Mouse (Mus musculus): Measurements from ENCODE around the gene Tnks1bp1.

The Tnks1bp1 gene

DNA sequence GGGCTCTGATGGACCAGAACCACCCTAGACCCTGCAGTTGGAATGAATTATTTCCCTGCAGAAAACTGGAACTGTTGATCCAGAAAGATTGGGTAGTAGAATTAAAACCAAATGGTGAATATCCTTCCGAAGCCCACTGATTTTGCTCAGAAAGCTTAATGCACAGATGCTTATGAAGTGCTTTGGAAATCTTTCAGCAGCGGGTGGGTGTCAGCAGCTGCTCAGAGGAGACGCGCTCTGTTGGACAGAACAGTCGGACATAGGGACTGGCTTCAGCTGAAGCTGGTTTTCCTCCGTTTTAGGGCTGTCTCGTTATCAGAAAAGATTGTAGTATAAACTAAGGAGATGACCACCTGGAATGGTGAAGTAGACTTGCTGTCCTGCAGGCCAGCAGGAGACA is 4.2 kb upstream of the Tnks1bp1 start:
- no peak for DNase-seq

- no peak for DNase-seq
These were observed 1.6 kb upstream of the Tnks1bp1 start for GRCm38 (mm10) chr2:85046222-85046621.

DNA sequence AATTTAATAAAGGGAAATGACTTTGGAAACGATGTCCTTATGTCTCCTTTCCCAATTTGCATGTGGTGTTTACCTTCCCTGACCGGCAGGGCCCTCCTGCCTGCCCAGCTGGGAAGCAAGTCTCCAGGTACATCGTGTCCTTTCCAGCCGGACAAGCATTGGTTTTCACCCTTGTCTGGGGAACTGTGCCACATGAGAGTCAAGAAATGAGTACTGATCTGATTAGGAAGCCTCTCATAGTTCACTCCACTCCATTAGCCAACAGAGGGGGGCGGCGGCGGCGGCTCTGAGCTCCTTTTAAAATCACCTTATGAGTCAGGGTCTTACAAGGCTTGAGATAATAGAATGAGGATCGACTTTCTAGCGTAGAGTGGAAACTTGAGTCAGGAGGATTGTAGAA is 741 bp upstream of the Tnks1bp1 start:
- DNase-seq = no peak

DNA sequence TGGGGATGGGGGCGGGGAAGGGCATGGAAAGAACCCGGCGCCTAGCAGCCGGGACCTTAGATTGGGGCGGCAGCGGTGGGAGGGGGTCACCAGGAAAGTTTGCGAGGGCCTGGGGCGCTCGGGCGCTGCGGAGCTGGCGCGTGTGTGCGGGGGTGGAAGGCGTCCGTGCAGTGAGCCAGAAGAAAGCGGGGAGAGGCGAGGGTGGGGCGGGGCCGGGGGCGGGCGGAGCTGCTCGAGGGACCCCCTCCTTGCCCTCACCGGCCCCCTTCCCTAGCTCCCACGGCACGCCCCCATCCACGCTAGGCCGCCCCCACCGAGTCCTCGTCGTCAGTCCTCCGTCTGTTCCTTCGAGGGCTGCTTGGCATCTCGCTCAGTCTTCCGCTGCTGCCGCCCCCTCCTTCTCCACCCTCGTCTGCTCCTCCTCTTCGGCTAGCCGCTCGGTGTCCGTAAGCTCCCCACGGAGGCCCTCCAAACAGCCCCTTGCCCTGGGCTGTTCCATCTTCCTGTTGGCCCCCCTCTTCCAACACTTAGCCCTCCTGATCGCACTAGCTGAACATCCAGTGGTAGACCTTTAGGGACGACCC is 438 bp downstream of the Tnks1bp1 start:
- DNase-seq = peak; percentile 73

- DNase-seq = no peak
These were observed 1.5 kb downstream of the Tnks1bp1 start for GRCm38 (mm10) chr2:85049277-85049676.

DNA sequence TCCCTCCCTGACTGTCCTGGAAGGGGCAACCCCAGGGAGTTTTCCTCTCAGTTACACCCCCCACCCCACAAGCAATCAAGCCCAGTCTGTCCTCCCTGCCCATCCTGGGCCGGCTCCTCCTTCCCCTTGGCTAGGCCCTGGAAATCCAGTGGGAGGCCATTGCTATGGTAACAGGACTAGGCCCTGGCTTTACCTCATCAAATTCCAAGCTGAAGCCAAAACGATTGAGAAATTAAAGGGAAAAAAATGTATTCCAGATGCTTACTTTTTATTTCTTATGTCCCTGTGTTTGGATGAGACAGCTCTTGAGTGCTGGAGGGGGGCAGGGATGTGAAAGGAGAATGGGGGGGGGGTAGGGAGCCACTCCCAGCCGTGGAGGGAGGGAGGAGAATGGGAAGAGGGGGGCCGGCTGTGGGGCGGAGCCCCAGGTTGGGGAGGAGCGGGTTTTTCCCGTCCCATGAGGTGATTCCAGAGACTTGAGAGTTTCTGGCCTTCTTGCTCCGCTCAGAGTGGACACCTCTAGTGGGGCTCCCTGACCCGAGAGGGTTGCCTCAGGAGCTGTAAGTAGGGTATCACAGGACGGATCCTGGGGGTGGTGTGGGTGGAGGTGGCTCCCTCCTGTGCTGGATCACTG is 2.3 kb downstream of the Tnks1bp1 start:
- DNase-seq = peak; percentile 31

- DNase-seq = peak; percentile 37
These were observed 2.9 kb downstream of the Tnks1bp1 start for GRCm38 (mm10) chr2:85050746-85051145.

DNA sequence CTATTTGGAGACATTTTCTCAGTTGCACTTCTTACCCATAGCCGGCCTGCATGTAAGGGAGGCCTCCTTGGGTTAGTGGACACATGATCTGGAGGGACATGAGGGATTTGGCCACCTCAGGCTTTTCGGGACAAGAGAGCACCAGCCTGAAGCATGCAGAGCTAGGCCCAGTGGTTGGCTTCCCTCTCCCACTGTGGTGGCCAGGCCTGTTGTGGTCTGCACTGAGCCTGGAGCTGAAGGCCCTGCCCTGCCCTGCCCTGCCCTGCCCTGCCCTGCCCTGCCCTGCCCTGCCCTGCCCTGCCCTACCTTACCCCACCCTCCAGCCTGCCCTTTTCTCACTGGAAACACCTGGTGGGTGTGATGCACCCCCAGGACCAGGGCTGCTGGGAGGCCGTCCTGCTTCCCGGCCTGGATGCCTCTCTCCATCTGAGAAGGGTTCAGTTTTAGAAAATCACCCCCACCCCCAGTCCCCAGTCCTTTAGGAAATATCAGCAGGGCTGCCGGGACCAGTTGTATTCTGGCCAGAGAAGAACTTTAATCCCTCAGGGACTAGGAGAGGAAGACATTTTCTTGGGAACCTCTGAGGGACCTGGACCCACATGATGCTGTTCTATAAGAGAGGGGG is 5.5 kb downstream of the Tnks1bp1 start:
- no peak for DNase-seq

GRCm38 (mm10) chr2:85056711-85057110 is 8.9 kb downstream of the Tnks1bp1 start:
- DNase-seq = no peak

DNA sequence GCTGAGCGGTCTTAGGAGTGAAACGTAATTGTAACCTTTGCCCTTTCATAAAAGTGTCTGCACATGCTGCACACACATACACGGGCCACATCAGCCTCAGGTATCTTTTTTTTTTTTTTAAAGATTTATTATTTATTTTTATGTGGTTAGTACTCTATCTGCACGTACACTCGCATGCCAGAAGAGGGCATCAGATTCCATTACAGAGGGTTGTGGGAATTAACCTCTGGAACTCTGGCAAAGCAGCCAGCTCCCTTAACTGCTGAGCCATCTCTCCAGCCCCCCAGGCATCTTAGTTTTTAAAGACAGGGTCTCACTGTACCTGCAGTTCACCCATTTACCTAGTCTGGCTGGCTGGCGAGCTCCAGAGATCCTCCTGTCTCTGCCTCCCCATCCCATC is 11.9 kb downstream of the Tnks1bp1 start:
- no peak for DNase-seq

DNA sequence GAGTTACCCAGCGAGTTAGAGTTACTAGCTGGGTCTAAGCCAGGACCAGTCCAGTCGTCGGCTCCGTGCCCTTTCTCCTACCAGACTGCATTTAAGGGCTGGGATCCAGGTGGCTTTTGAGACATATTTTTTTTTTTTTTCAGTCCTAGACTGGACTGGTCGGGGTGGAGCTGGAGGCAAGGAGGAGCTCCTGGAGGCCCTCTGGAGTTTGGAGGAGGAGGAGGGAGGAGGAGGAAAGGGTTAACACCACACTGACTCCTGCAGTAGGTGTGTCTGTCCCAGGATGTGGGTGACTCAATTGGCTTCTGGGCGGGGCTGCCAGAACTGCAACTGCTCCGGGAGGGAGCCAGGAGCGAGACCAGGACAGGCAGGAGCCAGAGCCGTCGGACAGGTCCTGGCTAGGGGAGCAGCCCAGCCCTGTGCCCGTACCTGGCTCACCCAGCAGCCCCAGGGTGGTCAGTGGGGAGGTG is 12.8 kb downstream of the Tnks1bp1 start:
- DNase-seq = no peak

DNA sequence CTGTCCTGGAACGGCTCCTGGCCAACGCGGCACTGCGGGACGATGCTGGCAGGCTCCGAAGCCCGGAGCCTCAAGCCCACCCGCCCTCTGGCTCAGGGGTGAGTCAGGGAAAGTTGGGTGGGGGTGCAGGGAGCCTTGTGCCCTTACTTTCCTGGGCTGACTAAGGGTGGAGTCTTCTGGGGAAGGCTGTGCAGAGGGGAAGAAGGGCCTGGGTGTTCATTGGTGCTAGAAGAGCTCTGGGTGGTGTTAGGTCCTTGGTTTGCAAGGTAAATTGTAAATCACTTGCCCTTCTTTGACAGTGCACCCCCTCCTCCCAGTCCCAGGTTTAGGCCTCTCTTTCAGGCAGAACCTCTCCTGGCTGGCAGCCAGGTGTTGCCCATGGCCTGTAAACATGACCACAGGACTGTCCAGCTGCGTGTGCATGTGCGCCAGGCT is 13.3 kb downstream of the Tnks1bp1 start:
- DNase-seq = no peak

DNA sequence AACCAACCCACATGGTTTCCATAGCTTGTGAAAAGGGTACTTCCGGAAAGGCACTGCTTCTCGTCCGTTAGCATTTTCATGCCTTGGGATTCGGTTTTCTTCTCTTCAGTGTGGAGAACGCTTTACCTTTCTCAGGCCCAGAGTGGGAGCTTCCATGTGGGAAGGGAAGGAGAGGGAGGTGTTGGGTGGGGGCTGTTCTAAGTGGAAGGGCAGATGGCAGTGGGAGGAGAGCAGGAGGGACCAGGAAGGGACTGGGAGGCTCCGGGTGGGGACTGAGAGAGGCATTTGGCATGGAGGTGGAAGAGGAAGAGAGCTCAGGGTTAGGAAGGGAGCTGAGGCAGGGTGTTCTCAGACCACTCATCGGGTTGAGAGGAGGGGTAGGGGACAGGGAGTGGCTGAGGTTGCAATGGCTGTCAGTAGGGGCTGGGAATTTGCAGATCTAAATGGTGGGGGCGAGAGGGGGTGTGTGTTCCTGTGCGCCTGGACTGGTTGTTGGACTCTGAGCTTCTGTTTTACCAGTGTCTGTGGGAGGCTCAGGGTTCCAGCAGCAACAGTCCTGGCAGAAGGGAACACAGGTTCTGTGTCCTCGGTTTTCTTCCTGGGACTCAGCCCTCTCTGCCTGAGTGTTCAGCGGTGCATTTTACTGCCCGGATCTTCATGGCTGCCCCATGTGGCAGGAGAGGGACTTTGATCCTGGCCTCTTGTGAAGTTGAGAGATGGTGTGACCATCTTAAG is 17.5 kb downstream of the Tnks1bp1 start:
- DNase-seq = no peak

- DNase-seq = no peak
These were observed 19.1 kb downstream of the Tnks1bp1 start for GRCm38 (mm10) chr2:85066937-85067336.

GRCm38 (mm10) chr2:85067903-85068625 is 20.2 kb downstream of the Tnks1bp1 start:
- DNase-seq = no peak

DNA sequence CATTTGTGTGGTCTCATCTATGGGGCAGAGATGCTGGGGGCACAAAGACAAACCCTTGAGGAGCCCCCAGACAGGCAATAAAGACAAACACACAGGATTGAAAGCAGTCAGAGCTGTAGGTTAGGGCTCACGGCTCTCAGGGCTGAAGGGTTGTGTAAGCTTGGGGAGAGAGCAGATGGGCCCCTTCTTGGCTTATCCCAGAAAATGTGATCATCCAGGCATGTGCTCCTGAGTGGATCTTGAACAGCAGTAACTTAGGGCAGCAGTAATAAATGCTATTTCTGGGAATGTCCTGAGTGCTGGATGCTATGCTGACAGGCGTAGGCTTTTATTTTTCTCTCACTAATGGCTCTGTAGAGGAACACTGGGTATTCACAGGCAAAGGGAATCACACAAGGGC is 20.8 kb downstream of the Tnks1bp1 start:
- no peak for DNase-seq

DNA sequence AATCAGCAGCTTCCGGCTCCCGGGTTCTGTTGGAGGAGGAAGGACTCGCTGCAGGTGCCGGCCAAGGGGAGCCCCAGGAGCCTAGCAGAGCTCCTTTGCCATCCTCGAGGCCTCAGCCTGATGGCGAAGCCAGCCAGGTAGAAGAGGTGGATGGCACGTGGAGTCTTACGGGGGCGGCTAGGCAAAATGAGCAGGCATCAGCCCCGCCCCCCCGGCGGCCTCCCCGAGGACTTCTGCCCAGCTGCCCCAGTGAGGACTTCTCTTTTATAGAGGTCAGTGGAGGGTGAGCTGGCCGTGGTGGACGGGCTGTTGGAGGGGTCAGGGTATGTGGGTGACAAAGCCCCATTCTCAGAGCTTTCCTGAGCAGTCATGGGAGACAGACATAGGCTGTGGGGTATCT is 22.3 kb downstream of the Tnks1bp1 start:
- no peak for DNase-seq

DNA sequence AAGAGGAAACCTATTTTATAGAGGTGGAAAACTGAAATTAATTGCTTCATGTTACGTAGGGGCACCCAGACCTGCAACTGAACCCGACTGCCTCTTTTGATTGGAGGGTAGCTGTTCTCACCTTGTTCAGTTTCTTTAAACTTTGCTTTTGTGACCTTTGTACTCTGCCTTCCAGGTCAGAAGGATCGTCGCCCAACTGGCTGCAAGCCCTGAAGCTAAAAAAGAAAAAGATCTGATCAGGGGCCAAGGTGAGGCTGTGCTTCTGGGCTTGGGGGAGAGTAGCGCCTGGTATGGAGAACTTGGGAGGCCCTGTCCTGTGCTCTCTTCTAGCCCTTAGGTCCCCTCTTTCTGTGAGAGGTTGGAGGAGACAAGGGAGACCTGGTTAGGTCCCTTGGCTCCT is 24.1 kb downstream of the Tnks1bp1 start:
- no peak for DNase-seq

GRCm38 (mm10) chr2:85073751-85074150 is 25.9 kb downstream of the Tnks1bp1 start:
- DNase-seq = no peak

DNA sequence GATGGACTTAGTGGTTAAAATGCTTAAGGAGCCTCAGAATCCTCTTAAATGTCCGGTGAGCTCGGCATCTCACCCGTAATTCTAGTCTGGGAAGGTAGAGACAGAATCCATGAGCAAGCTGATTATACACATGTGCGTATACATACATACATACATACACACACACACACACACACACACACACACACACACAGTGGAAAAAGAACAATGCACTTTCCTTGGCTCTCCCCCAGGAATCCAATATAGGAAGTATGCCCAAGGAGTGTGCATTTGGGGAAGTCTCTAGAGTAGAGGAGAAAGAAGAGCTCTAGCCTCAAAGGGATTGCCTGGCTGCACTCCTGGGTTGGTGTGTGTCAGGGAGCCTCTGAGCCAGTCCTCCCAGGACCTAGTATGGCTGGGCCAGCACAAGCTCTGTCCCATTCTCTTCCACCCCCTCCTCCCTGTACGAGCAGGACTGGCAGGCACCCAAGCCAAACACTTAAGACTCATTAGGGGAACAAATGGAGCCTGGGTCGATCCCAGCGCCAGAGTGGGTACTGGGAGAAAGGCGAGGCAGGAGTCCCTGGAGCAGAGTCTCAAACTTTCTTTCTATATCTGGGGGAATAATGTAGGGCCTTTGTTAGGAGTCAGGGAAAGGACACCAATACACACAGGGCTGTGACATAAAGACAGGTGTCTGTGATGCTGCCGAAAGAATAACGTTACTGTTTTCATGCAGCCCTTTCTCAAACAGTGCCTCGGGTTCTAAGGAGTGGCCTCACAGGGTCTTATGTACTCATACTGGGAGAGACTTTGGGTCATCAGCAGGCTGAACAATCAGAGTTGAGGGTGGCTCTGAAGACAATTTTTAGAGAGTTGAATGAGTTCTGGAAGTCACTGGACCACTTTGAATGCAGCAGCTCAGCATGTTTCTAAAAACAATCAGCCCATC is 41.2 kb downstream of the Tnks1bp1 start:
- no peak for DNase-seq

DNA sequence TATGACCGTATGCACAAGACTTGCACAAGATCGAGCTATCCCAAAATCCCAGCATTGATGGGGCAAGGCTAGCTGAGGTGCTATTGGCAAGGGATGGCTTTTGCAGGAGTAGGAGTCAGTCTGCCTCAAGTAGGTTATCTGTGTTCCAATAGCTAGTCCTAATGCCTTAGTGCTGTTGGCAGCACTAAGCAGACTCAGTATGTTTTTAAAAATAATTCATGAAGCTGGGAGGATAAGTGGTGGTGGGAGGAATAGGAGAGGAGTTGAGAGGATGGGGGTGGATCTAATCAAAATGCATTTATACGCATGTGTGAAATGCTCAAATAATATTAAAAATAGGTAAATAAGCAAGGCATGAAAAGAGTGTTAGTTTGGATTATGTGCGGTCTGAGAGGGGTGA is 43.5 kb downstream of the Tnks1bp1 start:
- DNase-seq = no peak

GRCm38 (mm10) chr2:85093376-85093775 is 45.6 kb downstream of the Tnks1bp1 start:
- DNase-seq = no peak
